Mouse (Mus musculus) frontal cortex, postnatal 14 days (tissue): ENCODE measurements at regions not wholly inside any gene's neighbourhood (a gene's known extent, or its start where the extent isn't known, plus 50 kb on each side); places are given as distances from the start of the nearest gene placed in this dataset.
A peak's percentile ranks its signal among the peaks of the same experiment; 100 is the strongest.

Experiments
- DNase-seq, 2 experiments: peaks; one replicate each; pipeline ENCODE4 v3.0.0; 2022; ENCODE audit warnings: low spot score in 2 of 2

DNA sequence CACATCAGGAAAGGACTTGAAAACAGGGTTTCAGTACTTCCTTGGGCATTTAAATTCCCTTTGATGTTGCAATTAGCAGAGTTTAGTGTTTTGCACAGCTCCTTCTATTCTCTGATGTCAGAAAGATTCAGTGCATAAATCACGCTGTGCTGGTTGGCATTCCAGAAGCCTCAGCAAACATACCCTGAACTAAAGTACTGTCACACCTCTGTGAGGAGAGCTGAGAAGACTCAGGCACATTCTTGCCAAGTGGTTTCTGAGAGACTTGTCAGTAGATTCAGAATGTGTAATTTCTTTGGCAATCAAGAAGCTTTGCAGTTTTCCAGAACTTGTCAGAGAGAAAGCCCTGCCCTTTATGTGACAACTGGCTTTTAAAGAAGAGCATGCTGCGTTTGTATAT is 192.4 kb upstream of the 2610001J05Rik start:
- DNase-seq: peak in 1 of 2 experiments; percentile 6

GRCm38 (mm10) chr6:14046560-14046959 is 175.2 kb upstream of the 2610001J05Rik start:
- no peak for DNase-seq

DNA sequence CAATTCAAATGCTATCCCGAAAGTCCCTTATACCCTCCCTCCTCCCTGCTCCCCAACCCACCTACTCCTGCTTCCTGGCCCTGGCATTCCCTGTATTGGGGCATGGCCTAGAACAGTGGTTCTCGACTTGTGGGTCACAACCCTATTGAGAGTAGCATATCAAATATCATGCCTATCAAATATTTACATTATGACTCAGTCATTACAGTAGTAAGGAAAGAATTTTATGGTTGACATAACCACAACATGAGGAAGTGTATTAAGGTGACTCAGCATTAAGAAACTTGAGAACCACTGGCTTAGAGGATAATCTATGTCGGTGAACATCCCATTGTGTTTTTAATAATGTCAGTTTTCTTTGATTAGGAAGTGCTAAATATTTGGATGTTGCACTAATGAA is 173.3 kb upstream of the 2610001J05Rik start:
- DNase-seq: no peak

GRCm38 (mm10) chr6:14025898-14026297 is 154.6 kb upstream of the 2610001J05Rik start:
- no peak for DNase-seq

DNA sequence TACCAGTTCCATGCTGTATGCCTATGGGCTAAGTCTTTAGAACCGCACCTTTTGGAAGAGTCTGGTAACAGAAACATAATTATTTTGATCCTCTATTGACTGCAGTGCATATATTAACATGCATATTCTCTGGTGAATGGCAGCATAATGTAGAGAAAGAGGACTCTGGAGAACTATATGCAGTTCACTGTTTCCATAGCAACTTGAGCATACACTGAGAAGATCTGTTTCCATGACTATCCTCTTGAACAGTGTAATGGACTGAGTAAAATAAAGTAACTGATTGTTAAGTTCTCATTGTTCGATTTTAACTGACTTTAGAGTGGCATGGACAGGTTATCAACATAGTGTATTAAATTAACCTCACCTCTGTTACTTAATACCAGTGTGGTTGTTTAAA is 147.6 kb upstream of the 2610001J05Rik start:
- DNase-seq: no peak

- DNase-seq: peak; percentile 15 to 20
These were observed 111.5 kb upstream of the 2610001J05Rik start for GRCm38 (mm10) chr6:13982606-13983389.

DNA sequence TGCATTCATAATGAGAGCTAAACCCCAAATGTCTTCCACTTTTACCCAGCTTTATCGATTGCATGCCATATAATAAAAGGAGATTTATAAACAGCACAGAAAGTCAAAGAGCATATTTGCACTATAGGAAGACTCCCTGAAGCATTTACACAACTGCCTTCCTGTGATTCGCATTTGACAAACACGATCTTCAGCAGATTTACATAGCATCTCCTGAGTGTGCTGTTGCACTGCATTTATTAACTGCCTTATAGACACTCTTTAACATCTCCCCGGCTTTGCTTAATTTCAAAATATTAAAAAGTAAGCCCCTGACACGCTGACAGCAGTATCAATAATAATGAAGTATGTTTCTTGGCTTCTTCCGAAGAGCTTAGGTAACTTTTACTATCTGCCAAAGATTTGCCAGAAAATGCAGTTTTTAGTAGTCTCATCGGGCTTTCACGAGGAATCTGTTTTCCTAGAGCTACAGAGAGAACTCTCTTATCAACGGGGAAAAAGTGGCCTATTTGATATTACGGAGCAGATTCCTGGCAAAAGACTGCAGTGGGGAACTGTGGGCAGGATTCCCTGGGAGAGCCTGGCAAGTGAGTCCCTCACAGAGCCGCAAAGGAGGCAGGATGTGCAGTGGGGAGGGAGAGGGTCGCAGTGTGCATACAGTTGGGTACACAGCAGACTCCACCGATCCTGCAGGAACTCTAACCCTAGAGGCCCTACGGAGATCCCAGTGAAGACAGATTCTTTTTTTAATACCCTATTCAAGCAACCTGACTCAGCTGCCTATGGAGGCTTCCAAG is 103.6 kb upstream of the 2610001J05Rik start:
- DNase-seq: no peak

GRCm38 (mm10) chr6:13964471-13964870 is 93.2 kb upstream of the 2610001J05Rik start:
- no peak for DNase-seq

- DNase-seq: no peak
These were observed 92.7 kb upstream of the 2610001J05Rik start for GRCm38 (mm10) chr6:13964013-13964412.

DNA sequence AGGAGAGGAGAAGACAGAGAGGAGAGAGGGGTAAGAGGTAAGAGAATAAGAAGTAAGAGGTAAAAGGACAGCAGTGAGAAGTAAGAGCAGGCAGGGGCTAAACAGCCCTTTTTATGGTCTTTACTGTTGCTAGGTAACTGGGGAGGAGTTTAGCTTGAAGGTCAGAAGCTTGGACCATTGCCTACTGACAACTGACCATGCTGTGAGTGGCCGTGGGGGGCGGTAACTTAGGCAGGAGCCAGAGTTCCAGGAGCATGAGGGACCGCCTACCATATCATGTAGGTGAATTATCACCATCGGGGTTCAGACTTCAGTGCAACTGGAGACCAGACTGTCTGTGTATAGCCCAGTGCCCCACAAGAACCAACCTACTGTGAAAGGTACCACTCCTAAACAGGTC is 78.3 kb upstream of the 2610001J05Rik start:
- DNase-seq: no peak

DNA sequence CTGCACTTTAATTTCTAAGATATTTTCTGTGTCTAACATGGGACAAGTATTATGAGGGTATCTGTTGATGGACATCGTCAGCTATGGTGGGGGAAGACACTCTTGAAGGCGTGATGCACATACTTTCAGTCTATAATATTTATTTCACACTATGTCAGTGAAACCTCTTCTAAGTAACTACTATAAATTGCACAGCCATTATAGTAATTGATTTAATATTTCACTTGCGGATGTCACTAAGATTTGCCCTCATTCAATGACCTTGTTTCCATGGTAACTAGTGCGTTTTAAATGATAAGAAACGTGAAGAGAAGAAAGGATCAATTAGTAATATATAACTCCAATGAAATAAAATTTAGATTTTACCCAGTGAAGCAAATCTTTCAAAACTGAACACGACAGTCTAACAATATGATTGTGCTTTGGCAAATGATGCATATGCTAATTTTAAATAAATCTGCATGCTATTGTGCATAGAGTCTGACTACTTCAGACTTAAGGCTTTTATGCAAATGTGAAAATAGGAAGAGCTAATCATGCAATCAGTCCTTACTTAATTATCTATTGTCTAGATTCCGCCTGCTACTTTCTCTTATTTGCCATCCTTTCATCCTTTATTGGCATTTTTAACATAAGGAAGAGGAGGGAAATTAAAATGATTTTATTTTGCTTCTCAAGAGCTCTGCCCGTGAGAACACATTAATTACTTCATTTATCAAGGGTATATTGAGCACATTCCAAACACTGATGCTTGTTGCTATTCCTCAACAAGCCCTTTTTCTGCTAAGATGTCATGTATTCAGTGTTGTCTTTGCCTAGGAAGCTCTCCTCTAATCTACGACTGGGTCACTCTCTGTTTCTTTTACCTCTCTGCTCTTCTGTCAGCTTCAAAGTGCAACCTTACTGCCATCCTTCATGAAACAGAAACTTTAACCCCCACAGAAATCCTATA is 49.8 kb upstream of the 2610001J05Rik start:
- no peak for DNase-seq
